Mouse (Mus musculus) heart, embryonic 11.5 days (tissue): ENCODE data around the gene Fbxo4. TPM values are rescaled to one million over a fixed set of nuclear protein-coding genes. Genes with fewer than 3 reads are reported as not detected.

Source experiments
- ATAC-seq: fragments of 200-750 bp; cut with Nextera tagmentation; replicated peaks from 2 replicates; pipeline ENCODE4 v1.8.0; 2017; ENCODE audit warnings: moderate library complexity; ENCODE audit not compliant: insufficient number of reproducible peaks, low FRiP score, low TSS enrichment
- H3K27ac ChIP-seq: fragments of 300-500 bp; sonication (generic); 2 replicates; pipeline ENCODE4 v1.5.1; 2014; ENCODE audit warnings: mild to moderate bottlenecking, low read depth, low read length
- H3K27me3 ChIP-seq: fragments of 300-500 bp; sonication (generic); 2 replicates; pipeline ENCODE4 v1.6.1; 2014; ENCODE audit warnings: mild to moderate bottlenecking, low read length, mixed read lengths; ENCODE audit not compliant: control insufficient read depth, insufficient read depth
- H3K36me3 ChIP-seq: fragments of 300-500 bp; sonication (generic); 2 replicates; pipeline ENCODE4 v1.6.1; 2014; ENCODE audit warnings: mild to moderate bottlenecking, low read length, moderate library complexity, mixed read lengths; ENCODE audit not compliant: control insufficient read depth, insufficient read depth
- H3K4me1 ChIP-seq: fragments of 300-500 bp; sonication (generic); 2 replicates; pipeline ENCODE4 v1.6.1; 2014; ENCODE audit warnings: low read length; ENCODE audit not compliant: control insufficient read depth, insufficient read depth
- H3K4me2 ChIP-seq: fragments of 300-500 bp; sonication (generic); 2 replicates; pipeline ENCODE4 v1.6.1; 2014; ENCODE audit warnings: mild to moderate bottlenecking, moderate library complexity
- H3K4me3 ChIP-seq: fragments of 300-500 bp; sonication (generic); 2 replicates; pipeline ENCODE4 v1.5.1; 2014; ENCODE audit warnings: low read depth, low read length
- H3K9ac ChIP-seq: fragments of 300-500 bp; sonication (generic); 2 replicates; pipeline ENCODE4 v1.6.1; 2014; ENCODE audit warnings: mild to moderate bottlenecking, low read depth, low read length, moderate library complexity
- H3K9me3 ChIP-seq: fragments of 300-500 bp; sonication (generic); replicated peaks from 2 replicates; pipeline ENCODE4 v1.6.1; 2016; ENCODE audit warnings: low read length; ENCODE audit not compliant: control insufficient read depth
- WGBS: fragments of 180-500 bp; shearing (Covaris S2); extraction: QIAGEN DNeasy Blood & Tissue Kit; methylation state at CpG from one replicate; pipeline ENCODE4 v1.1.7; 2014; ENCODE audit not compliant: insufficient replicate concordance; 5-methylcytosine and 5-hydroxymethylcytosine counted together
- polyA plus RNA-seq: library from polyadenylated mRNA; unstranded; fragments of >200 nt; fragmentation: Nextera tagmentation; extraction: Ambion mirVana; gene quantifications from 2 replicates; pipeline ENCODE4 v1.2.1, GENCODE M21; 2014

Fbxo4 gene
- polyA plus RNA-seq, result 11.1 and 12.3 TPM in 2 replicates

- no peaks in the 10 kb centered on the region for H3K9me3 ChIP-seq
- H3K4me1 ChIP-seq, result no peaks in the 10 kb centered on the region
- no peaks in the 10 kb centered on the region for H3K27me3 ChIP-seq
- peak within 1 kb of the TSS; percentile 71 for H3K4me3 ChIP-seq
- H3K4me2 ChIP-seq, result peak within 1 kb of the TSS; percentile 74
- 2% methylated on average over 55 of the region's 61 CpGs for WGBS
- H3K36me3 ChIP-seq, result no peaks in the 10 kb centered on the region
- peak within 1 kb of the TSS; percentile 97 for H3K9ac ChIP-seq
- peak; percentile 91 for ATAC-seq
- peak within 1 kb of the TSS; percentile 98 for H3K27ac ChIP-seq
These were observed at the start of gene Fbxo4 for GRCm38 (mm10) chr15:3979061-3979848. Gene Fbxo4, minus strand, starts transcription at chr15:3979573.

DNA sequence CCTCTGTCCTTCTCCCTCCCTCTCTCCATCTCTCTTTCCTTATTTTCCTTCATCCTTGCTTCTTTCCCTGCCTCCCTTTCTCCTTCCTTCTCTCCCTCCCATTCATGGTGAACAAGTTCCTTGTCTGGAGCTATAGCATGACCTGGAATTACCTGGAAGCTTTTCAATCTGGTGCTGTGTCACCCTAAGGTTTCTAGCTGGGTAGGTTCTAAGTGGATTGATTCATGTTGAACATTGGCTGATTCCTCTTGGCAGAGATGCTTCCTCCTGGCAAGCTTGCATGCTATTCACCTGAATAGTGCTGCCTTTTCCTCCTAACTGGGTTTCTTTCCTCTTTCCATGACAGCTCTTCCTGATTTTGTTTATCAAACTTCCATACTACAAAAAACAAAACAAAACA, 49.6 kb upstream of the Fbxo4 start:
- Histone ChIP-seq H3K4me1 (peaks cover 37% of the 10 kb centered on the region), H3K27ac (no peak overlapping the region), H3K4me3 (no peak overlapping the region), H3K9ac (no peak overlapping the region), H3K9me3 (no peaks in the 10 kb centered on the region), H3K36me3 (no peaks in the 10 kb centered on the region), H3K4me2 (no peak overlapping the region), H3K27me3 (no peaks in the 10 kb centered on the region)
- no peak for ATAC-seq

DNA sequence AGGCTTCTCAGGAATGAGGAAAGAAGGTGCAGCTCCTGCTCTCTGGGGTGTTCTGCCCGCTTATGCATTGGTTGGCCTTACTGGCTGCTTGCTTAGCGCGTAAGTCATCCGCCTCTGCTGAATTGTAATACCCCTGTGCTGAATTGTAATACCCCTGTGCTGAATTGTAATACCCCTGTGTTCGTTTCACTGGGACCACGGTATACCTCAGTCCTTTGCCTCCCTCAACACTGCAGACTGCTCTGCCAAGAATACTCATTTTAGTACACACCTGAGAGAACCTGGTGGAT, 49.0 kb upstream of the Fbxo4 start:
- 79% methylated on average over 6 of the region's 6 CpGs for WGBS
- ATAC-seq, result no peak
- 0 out of 2 replicates have a peak overlapping the region, but pooled peaks have one; percentile 99 for H3K27ac ChIP-seq
- no peak overlapping the region for H3K4me3 ChIP-seq
- no peaks in the 10 kb centered on the region for H3K9me3 ChIP-seq
- no peaks in the 10 kb centered on the region for H3K36me3 ChIP-seq
- peak overlapping the region; percentile 78; the same call in 1 of the 2 replicates for H3K4me2 ChIP-seq
- H3K9ac ChIP-seq, result no peak overlapping the region
- H3K27me3 ChIP-seq, result no peaks in the 10 kb centered on the region
- H3K4me1 ChIP-seq, result peaks cover 32% of the 10 kb centered on the region

DNA sequence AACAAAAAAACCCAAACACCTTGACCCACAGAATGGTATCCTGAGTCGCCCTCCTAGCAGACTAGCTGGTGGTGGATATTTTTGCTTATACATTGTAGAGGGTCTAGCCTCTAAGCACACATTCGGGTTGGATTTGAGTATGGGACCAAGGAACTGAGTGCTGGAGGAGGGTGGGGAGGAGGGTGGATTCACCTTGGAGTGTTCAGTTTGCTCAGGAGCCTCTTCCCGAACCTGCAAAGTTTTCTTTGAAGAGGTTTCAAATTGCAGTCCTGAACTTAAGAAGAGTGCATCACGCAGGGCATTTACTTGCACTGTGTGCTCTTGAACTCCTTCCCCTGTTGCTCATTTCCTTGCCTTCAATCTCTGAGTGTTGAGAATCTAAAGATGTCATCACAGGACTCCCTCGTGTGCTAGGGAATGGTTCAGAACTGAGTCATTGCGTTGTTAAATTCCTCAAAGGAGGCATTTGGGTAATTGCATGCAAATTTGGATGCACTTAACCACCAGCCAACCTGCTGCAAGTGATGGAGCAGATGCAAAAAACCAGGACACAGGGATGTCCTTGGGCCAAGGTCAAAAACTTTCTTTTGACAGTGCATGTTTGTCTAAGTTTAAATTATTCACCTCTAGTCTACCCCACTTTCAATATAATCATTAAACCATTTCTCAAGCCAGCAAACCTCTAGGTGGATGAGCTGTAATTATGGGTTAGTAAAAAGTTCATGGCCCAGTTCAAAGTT, 48.5 kb upstream of the Fbxo4 start:
- peaks cover 27% of the 10 kb centered on the region for H3K4me1 ChIP-seq
- no peaks in the 10 kb centered on the region for H3K9me3 ChIP-seq
- ATAC-seq, result no peak
- peak overlapping the region; percentile 90 for H3K9ac ChIP-seq
- H3K27ac ChIP-seq, result peak overlapping the region; percentile 99
- peak overlapping the region; percentile 81 for H3K4me3 ChIP-seq
- peak overlapping the region; percentile 78 for H3K4me2 ChIP-seq
- 8% methylated on average over 6 of the region's 6 CpGs for WGBS
- no peaks in the 10 kb centered on the region for H3K27me3 ChIP-seq
- no peaks in the 10 kb centered on the region for H3K36me3 ChIP-seq

DNA sequence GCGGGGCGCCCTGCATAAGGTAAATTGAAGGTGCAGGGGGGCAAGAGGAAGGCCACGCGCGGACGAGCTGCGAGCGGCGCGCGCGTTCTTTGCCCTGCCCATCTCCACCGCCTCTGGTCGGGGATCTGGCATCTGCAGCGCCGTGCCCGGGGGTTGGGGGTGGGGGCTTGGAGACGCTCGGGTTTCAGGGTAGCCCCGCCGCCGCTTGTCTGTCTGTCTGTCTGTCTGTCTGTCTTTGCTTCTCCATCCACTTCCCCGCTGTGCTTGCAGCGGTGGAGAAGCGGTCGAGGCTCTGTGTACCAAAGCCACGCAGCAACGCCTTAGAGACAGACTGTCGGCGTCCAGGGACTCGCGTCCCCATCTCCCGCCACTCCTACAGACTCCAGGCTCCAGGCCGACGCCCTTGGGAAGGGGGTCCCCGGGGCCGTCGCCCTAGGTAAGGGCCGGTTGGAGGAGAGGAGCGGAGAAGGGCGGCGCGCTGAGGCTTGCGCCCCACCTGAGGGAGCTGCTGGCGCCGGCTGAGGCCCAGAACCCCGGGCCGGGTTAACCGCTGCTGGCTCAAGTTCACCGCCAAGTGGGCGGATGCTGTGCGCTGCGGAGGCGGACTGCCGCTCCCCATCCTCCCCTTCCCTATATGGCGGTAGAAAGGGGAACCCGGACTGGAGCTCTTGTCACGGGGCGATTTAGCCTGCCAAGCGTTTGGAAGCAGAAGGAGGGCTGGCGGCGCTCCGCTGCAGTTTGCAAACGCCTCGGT, 47.6 kb upstream of the Fbxo4 start:
- Histone ChIP-seq H3K4me3 (peak overlapping the region; percentile 81), H3K9ac (peak overlapping the region; percentile 90), H3K36me3 (no peaks in the 10 kb centered on the region), H3K9me3 (no peaks in the 10 kb centered on the region), H3K27me3 (no peaks in the 10 kb centered on the region), H3K4me2 (peak overlapping the region; percentile 78), H3K4me1 (peaks cover 19% of the 10 kb centered on the region), H3K27ac (peak overlapping the region; percentile 99)
- under 1% methylated on average over 64 of the region's 65 CpGs for WGBS
- ATAC-seq, result peak; percentile 78

- Histone ChIP-seq H3K27me3 (no peaks in the 10 kb centered on the region), H3K27ac (peak within 1 kb of the TSS; percentile 99), H3K4me1 (peaks cover 13% of the 10 kb centered on the region), H3K4me3 (peak within 1 kb of the TSS; percentile 81), H3K36me3 (no peaks in the 10 kb centered on the region), H3K9me3 (no peaks in the 10 kb centered on the region), H3K4me2 (peak within 1 kb of the TSS; percentile 78), H3K9ac (peak within 1 kb of the TSS; percentile 90)
- WGBS, result under 1% methylated on average over 44 of the region's 45 CpGs
- ATAC-seq, result peak; percentile 93
These were observed 46.9 kb upstream of the Fbxo4 start, which contains the start of gene Oxct1 for GRCm38 (mm10) chr15:4026231-4026773. Gene Oxct1, plus strand, starts transcription at chr15:4026383.

DNA sequence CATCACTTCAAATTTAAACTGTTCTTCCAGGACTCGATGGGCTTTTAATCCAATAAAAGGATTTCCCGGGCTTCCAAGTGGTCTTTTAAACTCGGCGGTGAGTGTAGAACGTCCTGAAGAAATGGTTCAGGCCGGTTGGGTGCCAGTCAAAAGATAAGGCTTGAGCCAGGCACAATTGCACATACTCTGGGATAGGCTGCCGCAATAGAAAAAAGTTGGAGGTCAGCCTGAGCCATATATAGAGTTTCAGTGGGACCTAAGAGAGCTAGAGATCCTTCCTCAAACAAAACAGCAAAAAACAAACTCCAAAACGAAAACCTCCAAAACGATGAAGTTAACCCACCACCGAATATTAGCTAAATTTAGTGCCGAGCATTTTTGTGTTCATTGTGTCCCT, 46.1 kb upstream of the Fbxo4 start:
- no peak for ATAC-seq
- 0 out of 2 replicates have a peak overlapping the region, but pooled peaks have one; percentile 81 for H3K4me3 ChIP-seq
- peaks cover 13% of the 10 kb centered on the region; the same call in 1 of the 2 replicates for H3K4me1 ChIP-seq
- peak overlapping the region; percentile 78; the same call in 1 of the 2 replicates for H3K4me2 ChIP-seq
- H3K9me3 ChIP-seq, result no peaks in the 10 kb centered on the region
- H3K36me3 ChIP-seq, result no peaks in the 10 kb centered on the region
- no peak overlapping the region for H3K9ac ChIP-seq
- H3K27ac ChIP-seq, result peak overlapping the region; percentile 99; the same call in 1 of the 2 replicates
- WGBS, result 51% methylated on average over 11 of the region's 11 CpGs
- no peaks in the 10 kb centered on the region for H3K27me3 ChIP-seq
